Mouse (Mus musculus) lung, adult 2 months (tissue): Measurements from ENCODE around the gene Igfn1.

Experiments
- CTCF ChIP-seq: fragments of 200-500 bp; IDR thresholded peaks from 2 replicates; pipeline ENCODE4 v1.5.1; 2011; ENCODE audit warnings: mild to moderate bottlenecking, low read length, control low read depth; ENCODE audit not compliant: insufficient read depth
- POLR2A ChIP-seq: fragments of 200-500 bp; IDR thresholded peaks from 2 replicates; pipeline ENCODE4 v1.6.1; 2011; ENCODE audit warnings: low read depth, mild to moderate bottlenecking, control low read depth, low read length, borderline replicate concordance; ENCODE audit errors: extremely low read depth

DNA sequence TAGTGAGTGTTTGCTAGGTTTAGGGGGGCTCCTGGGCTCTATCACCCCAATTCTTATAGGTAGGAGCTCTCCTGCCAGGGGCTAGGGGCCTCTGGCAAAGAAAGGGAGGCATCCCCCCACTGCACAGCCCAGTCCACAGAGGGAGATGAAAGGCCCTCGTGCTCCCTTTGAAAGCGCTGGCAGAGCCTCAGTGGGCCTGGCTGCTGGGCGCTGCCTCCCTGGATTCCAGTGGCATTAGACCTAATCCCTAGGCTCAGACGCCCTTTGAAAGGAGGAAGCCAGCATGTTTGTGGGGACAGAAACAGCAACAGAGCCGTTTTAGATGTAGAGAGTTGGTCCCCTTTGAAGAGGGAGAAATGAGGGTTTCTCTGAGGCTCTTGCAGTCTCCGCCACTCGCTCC, 24.1 kb upstream of the Igfn1 start:
- TF ChIP-seq POLR2A (no peak), CTCF (no peak)
